Mouse (Mus musculus): Measurements from ENCODE around the gene Ndufaf3.

The Ndufaf3 gene

GRCm38 (mm10) chr9:108516380-108517251 is 50.6 kb downstream of the Ndufaf3 start, which contains the start of gene Qrich1:
TSS of gene Qrich1 (plus strand) at chr9:108516806.
- DNase-seq: peak; percentile 93
